Mouse (Mus musculus): ENCODE measurements at regions not wholly inside any gene's neighbourhood (a gene's known extent, or its start where the extent isn't known, plus 50 kb on each side); places are given as distances from the start of the nearest gene placed in this dataset.

DNA sequence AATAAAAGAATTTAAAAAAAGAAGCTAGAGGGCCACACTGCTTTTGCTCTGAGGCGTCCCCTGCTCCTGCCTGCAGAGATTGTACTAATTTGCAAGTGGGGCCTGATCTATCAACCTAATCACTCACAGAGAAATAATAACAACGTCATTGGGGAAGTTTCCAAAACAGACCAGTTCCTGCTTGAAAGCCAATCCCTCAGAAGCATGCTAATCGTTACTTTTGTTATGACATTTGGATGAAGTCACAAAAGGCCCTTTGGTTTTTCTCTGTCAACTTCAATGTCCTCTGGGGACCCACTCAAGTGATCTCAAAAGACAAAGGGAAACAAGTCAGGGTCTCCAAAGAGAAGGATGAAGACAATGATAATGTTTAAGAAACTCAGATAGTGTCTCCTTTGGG, 72.2 kb upstream of the Srd5a3 start:
- no peak overlapping the region for H3K9ac ChIP-seq (ENCODE audit: low read depth, low read length)
- H3K79me2 ChIP-seq (replicated peaks; ENCODE audit: control insufficient read depth, insufficient read depth, low read length): no peaks in the 10 kb centered on the region
- TF ChIP-seq POLR2A (IDR thresholded peaks at IDR 0.05; ENCODE audit: insufficient read depth, low read depth, low read length) (no peak), EP300 (IDR thresholded peaks at IDR 0.05; ENCODE audit: insufficient read depth, low read depth, low read length) (no peak), CTCF (IDR thresholded peaks at IDR 0.05) (no peak)
- 48% methylated on average over 3 of the region's 3 CpGs for WGBS
- H3K36me3 ChIP-seq (ENCODE audit: control insufficient read depth, insufficient read depth, low read length): no peaks in the 10 kb centered on the region
- H3K4me3 ChIP-seq: no peak overlapping the region
- DNase-seq: no peak
- peaks cover 1% of the 10 kb centered on the region for H3K4me1 ChIP-seq (ENCODE audit: control insufficient read depth, insufficient read depth, low read length)
- intact Hi-C loops (cut with DNase I): no loop called here
- no peak overlapping the region for H3K27ac ChIP-seq
- H3K27me3 ChIP-seq (ENCODE audit: control insufficient read depth, insufficient read depth, low read length): no peaks in the 10 kb centered on the region

DNA sequence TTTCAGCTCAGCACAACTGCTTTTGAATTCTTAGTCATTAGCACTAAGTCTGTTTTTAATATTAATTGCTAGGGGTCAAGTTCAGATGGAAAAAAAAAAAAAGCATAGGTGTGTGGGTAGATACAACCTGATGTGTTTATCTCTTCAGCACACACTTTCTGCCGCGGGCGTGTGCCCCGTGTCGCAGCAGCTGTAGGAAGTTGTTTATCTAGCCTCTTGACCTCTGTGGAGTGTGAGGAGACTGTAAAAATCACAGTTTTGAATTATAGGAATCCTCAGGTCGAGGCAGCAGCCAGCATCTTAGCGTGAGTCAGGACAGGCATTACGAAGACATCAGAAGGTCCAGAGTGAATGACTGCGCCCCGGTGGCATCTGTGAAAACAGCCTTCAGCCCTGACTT, 72.8 kb upstream of the Srd5a3 start:
- no peak overlapping the region for H3K9ac ChIP-seq (ENCODE audit: low read depth, low read length)
- H3K4me1 ChIP-seq (ENCODE audit: control insufficient read depth, insufficient read depth, low read length): peaks cover 1% of the 10 kb centered on the region
- H3K27me3 ChIP-seq (ENCODE audit: control insufficient read depth, insufficient read depth, low read length): no peaks in the 10 kb centered on the region
- H3K27ac ChIP-seq: peak overlapping the region; percentile 66
- no peaks in the 10 kb centered on the region for H3K79me2 ChIP-seq (replicated peaks; ENCODE audit: control insufficient read depth, insufficient read depth, low read length)
- intact Hi-C loops (cut with DNase I): no loop called here
- no peak overlapping the region for H3K4me3 ChIP-seq
- WGBS: 23% methylated on average over 10 of the region's 10 CpGs
- TF ChIP-seq CTCF (IDR thresholded peaks at IDR 0.05) (no peak), EP300 (IDR thresholded peaks at IDR 0.05; ENCODE audit: insufficient read depth, low read depth, low read length) (peak; percentile 70; the same call in 1 of the 2 replicates), POLR2A (IDR thresholded peaks at IDR 0.05; ENCODE audit: insufficient read depth, low read depth, low read length) (no peak)
- H3K36me3 ChIP-seq (ENCODE audit: control insufficient read depth, insufficient read depth, low read length): no peaks in the 10 kb centered on the region
- peak; percentile 17 to 27 for DNase-seq

DNA sequence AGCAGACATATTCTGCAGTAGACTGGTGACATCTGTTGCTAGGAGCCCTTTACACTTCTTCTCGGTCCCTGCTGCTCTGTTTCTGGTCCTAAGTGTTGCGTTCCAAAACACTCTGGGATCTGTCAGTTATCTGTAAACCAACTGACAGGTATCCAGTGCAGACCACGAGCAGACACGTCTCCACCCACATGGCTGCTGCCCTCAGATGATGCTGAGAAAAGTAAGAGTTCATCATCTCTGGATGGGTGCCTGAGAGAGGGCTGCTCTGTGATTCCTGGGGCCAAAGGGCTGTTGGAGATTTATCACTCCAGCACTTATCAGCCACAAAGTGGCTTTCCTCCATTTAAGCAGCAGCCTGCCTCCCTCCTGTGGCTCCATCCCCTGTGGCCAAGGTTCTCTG, 74.3 kb upstream of the Srd5a3 start:
- intact Hi-C loops (cut with DNase I): no loop called here
- TF ChIP-seq EP300 (IDR thresholded peaks at IDR 0.05; ENCODE audit: insufficient read depth, low read depth, low read length) (no peak), CTCF (IDR thresholded peaks at IDR 0.05) (no peak), POLR2A (IDR thresholded peaks at IDR 0.05; ENCODE audit: insufficient read depth, low read depth, low read length) (no peak)
- 58% methylated on average over 4 of the region's 4 CpGs for WGBS

DNA sequence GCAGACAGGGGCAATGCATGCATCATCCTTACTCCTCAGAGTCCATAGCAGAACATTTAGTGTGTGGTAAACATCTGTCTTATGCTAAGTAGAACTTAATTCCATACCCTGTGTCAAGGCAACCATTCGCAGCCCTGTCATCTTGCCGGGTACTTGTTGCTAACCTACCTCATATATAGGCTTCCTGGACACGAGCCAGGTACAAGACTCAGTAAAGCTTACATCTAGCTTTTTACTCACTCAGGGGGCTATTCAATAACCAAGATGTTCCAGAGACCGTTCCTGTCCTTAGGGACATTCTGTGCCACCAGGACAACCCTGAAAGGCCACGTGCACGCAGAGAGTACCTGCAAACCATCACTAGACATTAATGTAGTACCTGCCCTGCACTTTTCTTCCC, 74.8 kb upstream of the Srd5a3 start:
- TF ChIP-seq EP300 (IDR thresholded peaks at IDR 0.05; ENCODE audit: insufficient read depth, low read depth, low read length): no peak
- no peak for TF ChIP-seq CTCF (IDR thresholded peaks at IDR 0.05)
- TF ChIP-seq POLR2A (IDR thresholded peaks at IDR 0.05; ENCODE audit: insufficient read depth, low read depth, low read length): no peak
- Histone ChIP-seq H3K36me3 (ENCODE audit: control insufficient read depth, insufficient read depth, low read length) (no peaks in the 10 kb centered on the region), H3K9ac (ENCODE audit: low read depth, low read length) (no peak overlapping the region), H3K27me3 (ENCODE audit: control insufficient read depth, insufficient read depth, low read length) (no peaks in the 10 kb centered on the region), H3K4me3 (no peak overlapping the region), H3K27ac (no peak overlapping the region), H3K79me2 (replicated peaks; ENCODE audit: control insufficient read depth, insufficient read depth, low read length) (no peaks in the 10 kb centered on the region), H3K4me1 (ENCODE audit: control insufficient read depth, insufficient read depth, low read length) (peaks cover 1% of the 10 kb centered on the region)
- 56% methylated on average over 6 of the region's 6 CpGs for WGBS
- intact Hi-C loops (cut with DNase I): no loop called here
- no peak for DNase-seq

More for the DNA sequence above, 74.3 kb upstream of the Srd5a3 start:
- no peak overlapping the region; the same call in 1 of the 2 replicates for H3K27ac ChIP-seq
- DNase-seq: no peak
- H3K27me3 ChIP-seq (ENCODE audit: control insufficient read depth, insufficient read depth, low read length): no peaks in the 10 kb centered on the region
- no peaks in the 10 kb centered on the region for H3K36me3 ChIP-seq (ENCODE audit: control insufficient read depth, insufficient read depth, low read length)
- H3K9ac ChIP-seq (ENCODE audit: low read depth, low read length): no peak overlapping the region
- H3K4me3 ChIP-seq: no peak overlapping the region
- no peaks in the 10 kb centered on the region for H3K79me2 ChIP-seq (replicated peaks; ENCODE audit: control insufficient read depth, insufficient read depth, low read length)
- peaks cover 1% of the 10 kb centered on the region for H3K4me1 ChIP-seq (ENCODE audit: control insufficient read depth, insufficient read depth, low read length)

DNA sequence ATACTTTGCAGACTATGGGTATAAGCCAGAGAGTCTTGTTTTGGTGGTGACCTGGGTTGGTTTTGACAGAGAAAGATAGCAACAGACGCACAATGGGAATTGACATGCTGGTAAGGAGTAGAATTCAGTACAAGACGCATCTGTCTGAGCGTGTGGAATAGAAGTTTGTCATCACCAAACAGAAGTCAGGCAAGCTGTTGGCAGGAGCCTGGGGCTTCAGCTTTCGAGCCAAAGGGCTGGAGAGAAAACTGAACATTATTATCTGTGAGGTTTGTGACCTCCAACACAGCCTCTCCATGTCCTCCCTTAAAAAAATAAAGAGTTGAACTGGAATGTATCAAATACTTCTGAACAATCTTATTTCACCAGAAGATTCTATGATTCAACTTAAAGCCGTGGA, 75.4 kb upstream of the Srd5a3 start:
- 62% methylated on average over 5 of the region's 5 CpGs for WGBS
- DNase-seq: no peak
- Histone ChIP-seq H3K27me3 (ENCODE audit: control insufficient read depth, insufficient read depth, low read length) (no peaks in the 10 kb centered on the region), H3K36me3 (ENCODE audit: control insufficient read depth, insufficient read depth, low read length) (no peaks in the 10 kb centered on the region), H3K79me2 (replicated peaks; ENCODE audit: control insufficient read depth, insufficient read depth, low read length) (no peaks in the 10 kb centered on the region), H3K4me3 (no peak overlapping the region), H3K4me1 (ENCODE audit: control insufficient read depth, insufficient read depth, low read length) (peaks cover 1% of the 10 kb centered on the region), H3K27ac (no peak overlapping the region), H3K9ac (ENCODE audit: low read depth, low read length) (no peak overlapping the region)
- TF ChIP-seq CTCF (IDR thresholded peaks at IDR 0.05) (no peak), POLR2A (IDR thresholded peaks at IDR 0.05; ENCODE audit: insufficient read depth, low read depth, low read length) (no peak), EP300 (IDR thresholded peaks at IDR 0.05; ENCODE audit: insufficient read depth, low read depth, low read length) (no peak)
- intact Hi-C loops (cut with DNase I): no loop called here

DNA sequence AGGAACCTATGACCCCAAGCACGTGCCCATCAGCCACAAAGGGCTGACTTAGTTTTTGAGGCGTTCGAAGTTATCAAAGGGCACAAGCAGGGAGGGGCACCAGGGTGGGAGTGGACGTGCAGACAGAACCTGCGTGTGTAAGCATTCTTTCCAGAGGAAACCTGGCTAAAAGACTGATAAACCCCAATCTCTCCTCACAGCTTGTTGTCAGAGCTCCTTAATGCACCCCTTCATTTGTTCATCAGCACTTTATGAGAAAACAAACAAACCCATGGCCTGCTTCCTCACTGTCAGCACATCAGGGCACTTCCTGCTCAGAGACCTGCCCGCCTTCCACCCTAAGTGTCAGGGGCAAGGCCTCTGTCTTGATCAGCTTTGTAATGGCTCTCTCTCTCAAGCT, 76.6 kb upstream of the Srd5a3 start:
- Histone ChIP-seq H3K4me1 (ENCODE audit: control insufficient read depth, insufficient read depth, low read length) (peaks cover 1% of the 10 kb centered on the region), H3K9ac (ENCODE audit: low read depth, low read length) (no peak overlapping the region), H3K79me2 (replicated peaks; ENCODE audit: control insufficient read depth, insufficient read depth, low read length) (no peaks in the 10 kb centered on the region), H3K4me3 (no peak overlapping the region), H3K27me3 (ENCODE audit: control insufficient read depth, insufficient read depth, low read length) (no peaks in the 10 kb centered on the region), H3K27ac (no peak overlapping the region), H3K36me3 (ENCODE audit: control insufficient read depth, insufficient read depth, low read length) (no peaks in the 10 kb centered on the region)
- no peak for DNase-seq
- 69% methylated on average over 6 of the region's 6 CpGs for WGBS
- TF ChIP-seq EP300 (IDR thresholded peaks at IDR 0.05; ENCODE audit: insufficient read depth, low read depth, low read length) (no peak), CTCF (IDR thresholded peaks at IDR 0.05) (no peak), POLR2A (IDR thresholded peaks at IDR 0.05; ENCODE audit: insufficient read depth, low read depth, low read length) (no peak)
- intact Hi-C loops (cut with DNase I): no loop called here

All from heart, adult 2 months (tissue).